Mouse (Mus musculus) layer of hippocampus, adult 8-10 months (tissue): ENCODE results near the gene Pabpc1l. TPM values are rescaled to one million over a fixed set of nuclear protein-coding genes. Genes with fewer than 3 reads are reported as not detected.
"Not testable (repeated sequence)": the region's sequence is repeated elsewhere in the genome, so short reads cannot be mapped to it uniquely, and the experiment has no call there.

Experiments used
- DNase-seq, 2 experiments: peaks; one replicate each; pipeline ENCODE4 v3.0.0; 2022; ENCODE audit warnings: low spot score in 2 of 2
- total RNA-seq, 4 experiments: library from RNA; stranded (reverse); gene quantifications; 2 replicates each; pipeline ENCODE4 v1.2.4; 2022

Pabpc1l gene
- total RNA-seq, 4 experiments from 2014 or later: 0.45 to 1.5 (median 0.87) TPM

DNA sequence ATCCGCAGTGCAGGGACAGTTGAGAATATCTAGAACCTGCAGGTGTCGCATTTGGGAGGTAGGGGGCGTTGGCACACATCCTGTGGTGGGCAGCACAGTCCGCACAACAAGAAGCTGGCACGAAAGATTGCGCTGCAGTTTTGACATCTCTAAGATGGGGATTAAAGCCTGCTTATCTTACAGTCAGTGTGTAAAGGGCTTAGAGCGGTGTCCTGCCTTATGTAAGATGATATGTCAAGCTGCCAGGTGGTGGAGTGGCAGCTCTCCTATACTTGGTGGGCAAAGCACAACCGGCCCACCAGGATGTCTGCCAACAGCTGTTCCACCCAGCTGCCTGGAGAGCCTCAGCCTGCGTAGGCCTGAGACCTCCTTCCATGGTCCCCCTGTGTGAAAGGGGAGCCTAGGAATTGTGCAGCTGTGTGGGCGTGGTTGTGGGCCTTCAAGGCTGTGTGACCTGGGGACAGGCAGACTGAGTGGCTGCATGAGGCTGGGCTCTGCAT is 11.3 kb downstream of the Pabpc1l start:
- no peak for DNase-seq

DNA sequence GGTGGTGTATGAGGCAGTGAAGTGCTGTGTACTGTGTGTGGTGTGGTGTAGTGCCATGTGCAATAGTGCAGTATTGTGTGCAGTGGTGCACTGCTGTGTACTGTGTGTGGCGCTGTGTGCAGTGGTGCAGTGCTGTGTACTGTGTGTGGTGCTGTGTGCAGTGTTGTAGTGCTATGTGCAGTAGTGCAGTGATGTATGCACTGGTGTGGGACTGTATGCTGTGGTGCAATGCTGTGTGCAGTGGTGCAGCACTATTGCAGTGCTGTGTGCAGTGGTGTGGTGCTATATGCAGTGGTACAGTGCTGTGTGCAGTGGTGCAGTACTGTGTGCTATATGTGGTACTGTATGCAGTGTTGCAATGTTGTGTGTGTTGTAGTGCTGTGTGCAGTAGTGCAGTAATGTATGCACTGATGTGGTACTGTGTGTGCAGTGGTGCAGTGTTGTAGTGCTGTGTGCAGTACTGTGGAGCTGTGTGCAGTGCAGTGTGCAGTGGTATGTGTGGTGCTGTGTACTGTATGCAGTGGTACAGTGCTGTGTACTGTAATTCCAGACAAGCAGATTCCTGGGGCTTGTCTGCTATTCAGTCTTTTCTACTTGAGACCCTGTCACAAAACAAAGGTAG is 13.3 kb downstream of the Pabpc1l start:
- no peak for DNase-seq

DNA sequence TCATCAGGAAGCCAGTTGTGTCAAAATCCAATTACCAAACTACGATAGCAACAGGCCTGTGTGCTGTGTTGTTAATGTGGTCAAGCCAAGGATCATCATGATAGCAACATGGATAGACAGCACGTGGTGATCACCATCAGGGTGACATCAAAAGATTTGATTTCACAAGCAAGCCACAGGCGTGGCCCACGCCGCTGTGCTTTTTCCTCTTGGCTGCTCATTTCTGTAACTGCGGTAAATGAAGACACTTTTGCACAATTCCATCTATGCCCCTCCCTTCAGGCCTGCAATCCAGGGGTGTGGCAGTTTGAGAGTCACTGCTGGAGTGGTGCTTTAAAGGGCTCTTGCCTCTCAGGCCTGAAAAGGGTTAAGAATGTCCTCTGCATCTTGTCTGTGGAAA is 15.7 kb downstream of the Pabpc1l start:
- DNase-seq: no peak

DNA sequence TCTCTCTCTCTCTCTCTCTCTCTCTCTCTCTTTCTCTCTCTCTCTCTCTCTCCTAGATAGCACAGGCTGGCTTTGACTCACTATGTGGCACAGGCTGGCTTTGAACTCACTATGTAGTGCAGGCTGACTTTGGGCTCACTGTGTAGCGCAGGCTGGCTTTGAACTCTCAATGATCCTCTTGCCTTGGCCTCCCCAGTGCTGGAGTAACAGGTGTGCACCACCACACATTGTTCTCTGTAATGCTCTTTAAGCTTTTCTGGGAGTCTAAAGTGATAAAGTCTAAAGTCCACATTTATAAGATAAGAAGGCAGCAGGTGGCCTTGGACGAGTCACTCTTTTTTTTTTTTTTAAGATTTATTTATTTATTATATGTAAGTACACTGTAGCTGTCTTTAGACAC is 16.3 kb downstream of the Pabpc1l start:
- no peak for DNase-seq

DNA sequence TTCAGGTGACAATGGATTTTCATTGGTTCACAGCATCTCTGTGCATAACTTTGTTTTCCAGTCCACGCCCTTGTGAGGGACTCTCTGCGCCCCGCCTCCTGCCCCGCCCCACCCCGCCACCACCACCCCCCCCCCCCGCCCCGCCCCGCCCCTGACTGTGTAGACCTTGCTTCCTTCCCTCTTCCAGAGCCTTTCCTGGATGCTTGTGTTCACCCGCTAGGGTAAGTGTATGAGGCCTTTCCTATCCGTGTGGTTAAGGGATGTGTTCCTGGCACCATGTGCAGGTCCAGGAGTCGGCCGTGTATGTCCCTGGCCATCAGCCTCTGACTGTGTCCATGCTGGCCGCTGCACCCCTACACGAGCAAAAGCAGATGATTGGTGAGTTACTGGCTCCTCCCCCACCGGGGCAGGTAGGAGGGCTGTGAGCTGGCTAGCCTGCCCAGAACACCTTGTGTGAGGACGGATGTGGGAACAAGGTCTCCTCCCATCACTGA is 22.0 kb downstream of the Pabpc1l start:
- DNase-seq: no peak

DNA sequence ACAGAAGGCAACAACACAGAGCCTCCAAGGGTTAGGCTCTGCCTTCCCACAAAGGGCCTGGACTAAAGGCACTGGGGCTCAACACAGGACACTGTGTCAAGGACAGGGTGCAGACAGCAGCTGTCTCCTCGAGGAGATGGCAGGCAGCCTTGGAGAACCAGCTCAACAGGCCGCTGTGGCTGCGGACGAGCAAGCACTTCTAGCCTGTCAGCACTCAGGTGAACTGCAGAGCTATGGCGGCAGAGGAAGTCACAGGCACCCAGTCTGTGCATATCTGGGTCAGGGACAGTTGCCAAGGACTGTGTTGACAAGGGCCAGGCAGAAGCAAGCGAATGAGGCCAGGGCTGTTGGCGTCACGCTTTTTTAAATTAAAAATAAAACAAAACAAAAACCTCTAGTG is 28.5 kb downstream of the Pabpc1l start:
- DNase-seq: no peak

DNA sequence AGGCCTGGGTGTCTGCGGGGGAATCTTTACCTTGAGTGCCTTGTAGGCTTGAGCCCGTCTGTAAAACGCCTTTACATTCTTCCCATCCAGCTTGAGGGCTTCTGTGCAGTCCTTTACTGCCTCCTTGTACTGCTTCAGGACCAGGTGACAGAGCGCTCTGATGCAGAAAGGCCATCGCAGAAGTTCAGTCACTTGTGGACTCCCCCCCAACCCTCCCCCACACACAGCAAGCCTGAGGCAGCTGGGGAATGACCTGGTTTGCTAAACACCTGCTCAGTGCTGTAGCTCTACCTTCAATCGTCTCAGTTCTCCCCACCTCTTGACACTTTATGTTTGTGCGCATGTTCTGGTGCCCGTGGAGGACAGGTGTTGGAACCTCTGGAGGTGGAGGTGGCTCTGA is 29.4 kb downstream of the Pabpc1l start:
- DNase-seq: no peak

DNA sequence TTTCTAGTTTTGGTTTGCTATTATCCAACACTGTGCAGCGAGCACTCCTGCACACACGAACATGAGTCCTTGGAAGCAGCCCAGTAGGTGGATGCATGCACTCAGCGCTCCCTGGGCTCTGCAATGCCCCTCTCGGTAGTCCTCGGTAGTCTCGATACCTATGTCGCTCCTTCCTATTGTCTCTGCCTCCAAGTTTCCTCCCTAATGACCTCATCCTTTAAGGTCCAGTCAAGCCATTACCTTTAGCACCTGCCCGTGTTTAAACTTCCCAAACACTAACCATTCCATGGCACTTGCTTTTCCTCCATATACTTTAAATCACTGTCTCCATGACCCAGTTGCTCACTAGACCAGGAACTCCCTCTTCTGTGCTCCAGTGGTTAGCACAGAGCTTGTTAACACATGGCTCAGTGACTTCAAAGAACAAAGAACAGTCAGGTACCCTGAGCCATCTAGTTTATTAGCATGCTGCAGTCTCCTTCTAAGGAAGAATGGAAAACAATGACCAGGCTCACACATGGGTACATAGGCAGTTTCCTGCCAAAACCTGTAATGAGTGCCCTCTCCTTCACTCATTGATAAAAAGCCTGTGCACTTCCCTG is 34.5 kb downstream of the Pabpc1l start:
- no peak for DNase-seq

DNA sequence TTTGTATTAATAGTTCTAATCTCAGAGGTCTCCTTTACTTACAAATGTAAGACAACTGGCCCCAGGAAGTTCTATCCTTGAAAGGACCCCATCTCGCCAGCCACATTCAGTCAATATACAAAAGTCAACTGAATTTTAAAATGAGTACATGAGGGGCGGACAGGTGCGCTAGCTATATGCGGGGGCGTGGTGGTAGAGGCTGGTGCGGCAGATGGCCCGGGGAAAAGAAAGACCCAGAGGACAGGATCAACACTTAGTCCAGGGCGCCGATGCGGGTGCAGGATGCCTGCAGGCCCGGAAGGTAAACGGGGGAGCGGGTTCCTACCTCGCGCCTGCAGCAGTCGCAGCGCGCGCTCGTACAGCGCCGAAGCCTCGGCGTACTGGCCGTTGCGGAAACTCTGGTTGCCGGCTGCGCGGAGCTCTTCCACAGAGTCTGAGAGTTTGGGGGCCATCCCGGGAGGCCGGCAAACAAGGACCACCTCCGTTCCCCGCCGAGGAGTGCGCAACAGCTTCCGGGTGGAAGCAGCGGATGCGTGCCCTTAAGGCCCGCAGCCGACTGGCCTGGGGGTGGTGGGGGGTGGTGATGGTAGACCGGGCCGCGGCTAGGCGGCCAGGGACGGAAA is 45.0 kb downstream of the Pabpc1l start, which contains the start of gene Stk4:
Stk4 (plus strand) TSS at position 181 of the 623 bp plus-strand sequence.
- DNase-seq: no peak

DNA sequence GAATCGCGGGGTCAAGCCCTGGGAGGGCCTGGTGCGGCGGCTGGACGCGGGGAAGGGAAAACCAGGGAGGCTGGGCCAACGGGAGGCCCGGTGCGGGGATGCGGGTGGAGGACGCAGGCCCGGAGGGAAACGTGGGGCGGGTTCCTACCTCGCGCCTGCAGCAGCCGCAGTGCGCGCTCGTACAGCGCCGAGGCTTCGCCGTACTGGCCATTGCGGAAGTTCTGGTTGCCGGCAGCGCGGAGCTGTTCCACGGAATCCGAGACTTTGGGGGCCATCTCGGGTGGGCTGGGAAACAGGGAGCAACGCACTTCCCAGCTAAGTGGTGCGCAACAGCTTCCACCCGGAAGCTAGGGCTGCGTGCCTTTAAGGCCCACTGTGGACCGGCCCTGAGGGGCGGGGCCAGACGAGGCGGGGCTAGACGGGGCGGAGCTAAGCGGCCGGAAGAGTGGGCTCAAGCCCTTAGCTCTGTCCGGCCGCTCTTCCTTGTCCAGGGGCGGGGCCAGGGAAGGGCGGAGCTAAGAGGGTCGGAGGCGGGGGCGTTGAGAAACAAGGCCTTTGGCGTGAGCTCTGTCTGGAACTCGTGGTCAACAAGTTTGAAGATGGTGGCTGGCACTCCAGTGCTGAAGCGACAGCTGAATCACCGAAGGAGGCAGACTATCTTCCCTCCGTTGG is 45.7 kb downstream of the Pabpc1l start, which contains the start of gene Tomm34:
Tomm34 (minus strand) TSS at position 405 of the 672 bp plus-strand sequence.
- peak; percentile 82 to 83 for DNase-seq

DNA sequence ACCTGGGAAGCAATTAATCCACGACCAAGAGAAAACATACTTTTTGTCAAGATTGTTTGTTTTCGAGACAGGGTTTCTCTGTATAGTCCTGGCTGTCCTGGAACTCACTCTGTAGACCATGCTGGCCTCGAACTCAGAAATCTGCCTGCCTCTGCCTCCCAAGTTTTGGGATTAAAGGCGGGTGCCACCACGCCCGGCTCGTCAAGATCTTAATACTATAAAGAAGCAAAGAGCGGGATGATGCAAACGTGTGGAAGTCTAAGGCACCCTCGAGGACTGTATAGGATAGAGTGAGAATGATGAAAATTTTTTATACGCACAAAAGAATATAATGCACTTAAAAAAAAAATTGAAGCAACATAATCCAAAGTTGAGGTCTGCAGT is 46.2 kb downstream of the Pabpc1l start:
- DNase-seq: not testable (repeated sequence)

DNA sequence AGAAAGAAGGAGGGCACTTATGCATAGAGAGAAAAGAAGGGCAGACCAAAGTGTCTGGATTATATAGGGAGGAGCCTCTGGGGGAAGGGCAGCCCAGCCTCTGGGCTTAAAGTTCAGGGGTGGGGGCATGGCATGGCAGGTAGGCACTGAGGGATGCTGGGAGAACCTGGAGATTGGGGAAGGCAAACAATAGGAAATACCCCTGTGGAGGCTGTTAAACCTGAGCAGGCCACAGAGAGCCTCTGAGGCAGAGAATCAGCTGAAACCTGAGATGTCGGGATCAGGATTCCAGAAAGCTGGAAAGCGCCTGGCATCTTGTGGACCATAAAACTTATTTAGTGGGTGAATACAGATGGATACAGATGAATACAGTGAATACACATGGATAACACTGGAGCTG is 46.9 kb downstream of the Pabpc1l start:
- DNase-seq: no peak

DNA sequence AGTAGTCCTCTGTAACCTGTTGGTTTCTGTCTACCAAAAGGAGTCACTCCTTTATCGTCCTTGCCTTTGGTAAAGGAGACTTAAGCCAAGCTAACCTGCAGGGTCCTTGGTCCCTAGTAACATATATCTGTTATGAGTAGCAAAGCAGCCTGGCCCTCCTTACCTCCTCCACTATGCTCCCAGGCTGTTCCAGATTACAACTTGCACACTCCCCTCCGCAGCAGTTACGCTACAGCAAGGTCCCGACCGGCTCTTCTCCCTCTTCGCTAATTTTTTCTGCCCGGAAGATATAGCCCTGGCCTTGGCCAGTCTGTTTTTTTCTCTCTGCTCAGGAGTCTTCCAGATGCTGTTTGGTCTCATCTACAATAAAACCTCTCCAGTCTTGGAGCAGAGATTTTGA is 47.9 kb downstream of the Pabpc1l start:
- no peak for DNase-seq

DNA sequence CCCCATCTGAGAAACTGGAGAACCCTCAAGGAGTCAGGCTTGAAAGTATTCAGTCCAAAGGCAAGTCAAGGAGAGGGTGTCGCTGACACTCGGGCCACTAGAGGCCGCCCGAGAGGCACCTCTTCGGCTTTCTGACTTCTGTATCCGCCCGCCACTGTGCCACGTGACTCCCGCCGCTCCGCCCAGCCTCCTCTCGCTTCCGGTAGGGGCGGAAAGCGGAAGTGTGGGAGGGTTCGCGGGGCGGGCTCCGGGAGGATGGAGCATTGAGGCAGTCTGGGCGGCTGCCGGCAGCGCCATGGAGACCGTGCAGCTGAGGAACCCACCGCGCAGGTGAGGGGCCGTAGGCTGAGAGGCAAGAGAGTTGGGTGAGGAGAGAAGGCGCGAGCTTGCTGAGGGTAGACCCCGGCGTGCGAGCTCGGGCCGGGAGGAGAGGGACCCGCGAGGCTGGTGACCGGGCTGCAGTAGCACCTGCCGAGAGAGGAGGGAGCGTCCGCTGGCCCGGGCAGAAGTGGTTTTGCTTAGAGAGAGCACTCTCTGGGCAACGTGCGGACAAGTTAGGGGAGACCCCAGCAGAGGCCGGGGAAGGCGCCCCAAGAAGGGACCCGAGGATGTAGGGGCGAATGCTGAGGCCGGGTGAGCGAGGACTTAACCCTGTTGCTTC is 48.8 kb downstream of the Pabpc1l start:
- peak; percentile 94 to 97 for DNase-seq

DNA sequence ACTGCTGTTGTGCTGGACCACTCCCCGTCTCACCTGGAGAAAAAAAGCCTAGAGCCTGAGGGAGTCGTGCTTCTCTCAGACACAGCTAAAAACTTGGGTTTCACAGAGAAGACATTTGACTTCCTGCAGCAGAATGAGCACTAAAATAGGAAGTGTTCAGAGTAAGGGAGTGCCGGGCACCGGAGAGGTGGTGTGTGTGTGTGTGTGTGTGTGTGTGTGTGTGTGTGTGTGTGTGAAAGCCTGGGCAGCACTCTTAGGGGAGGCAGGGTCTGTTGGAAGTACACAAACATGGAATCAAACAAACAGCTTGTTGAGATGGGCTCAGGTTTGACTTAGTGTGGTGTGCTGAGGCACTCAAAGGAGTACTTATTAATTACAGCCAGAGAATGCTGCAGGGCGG is 49.8 kb downstream of the Pabpc1l start:
- no peak for DNase-seq

DNA sequence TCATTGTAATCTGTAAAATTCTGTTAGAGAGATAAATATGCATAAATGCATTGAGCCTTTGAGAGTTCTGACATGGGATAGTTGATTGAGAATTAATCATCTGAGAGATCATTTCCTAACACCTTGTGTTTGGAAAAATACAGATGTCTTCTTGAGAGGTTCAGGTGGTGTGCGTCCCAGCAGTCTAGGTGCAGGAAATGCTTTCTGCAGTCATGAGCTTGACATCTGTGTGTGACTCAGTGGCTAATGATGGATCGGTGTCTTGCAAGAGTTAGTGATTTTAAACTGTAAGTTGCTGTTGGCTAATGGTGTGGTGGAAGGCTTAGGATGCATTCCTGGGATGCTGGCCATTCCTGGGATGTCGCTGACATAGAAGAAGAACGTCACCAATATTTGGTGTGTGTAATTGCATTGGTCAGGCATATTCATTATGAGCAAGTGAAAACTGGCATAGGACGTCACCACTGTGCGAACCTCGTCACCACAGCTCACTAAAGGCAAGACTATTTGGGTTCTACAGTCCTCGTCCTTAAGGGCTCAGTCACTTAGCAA is 51.7 kb downstream of the Pabpc1l start:
- no peak for DNase-seq

DNA sequence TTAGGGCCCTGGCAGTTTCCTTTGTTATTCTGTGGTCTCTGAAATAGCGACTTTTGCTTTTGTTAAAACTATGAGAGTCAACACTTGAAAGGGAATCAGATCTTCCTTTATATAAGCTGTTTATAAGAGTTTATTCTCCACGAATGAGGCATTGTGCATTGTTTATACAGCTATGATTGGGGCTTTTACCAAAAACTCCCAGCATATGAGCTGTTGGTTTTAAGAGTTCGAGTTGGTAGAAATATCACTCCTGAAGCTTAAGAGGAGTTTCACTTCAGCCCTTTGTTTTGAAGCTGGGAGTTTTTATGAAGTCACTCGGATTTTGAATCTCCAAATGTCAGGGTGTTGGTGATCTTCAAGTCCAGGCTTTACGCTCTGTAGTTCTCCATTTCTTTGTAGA is 52.6 kb downstream of the Pabpc1l start:
- DNase-seq: no peak

DNA sequence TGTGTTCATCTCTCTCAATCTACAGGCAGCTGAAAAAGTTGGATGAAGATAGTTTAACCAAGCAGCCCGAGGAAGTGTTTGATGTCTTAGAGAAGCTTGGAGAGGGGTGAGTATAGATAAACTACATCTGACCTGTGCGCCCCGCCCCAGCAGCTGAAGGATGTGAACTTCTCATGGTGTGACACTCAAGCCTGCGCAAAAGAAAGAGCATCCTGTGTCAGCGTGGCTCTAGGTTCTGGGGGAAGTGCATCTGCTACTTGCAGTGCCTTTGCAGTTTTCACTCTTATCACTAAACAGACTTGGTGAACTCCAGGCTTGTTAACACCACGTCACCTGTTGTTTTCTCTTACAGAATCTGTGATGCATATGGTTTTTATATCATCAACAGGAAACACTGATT is 54.2 kb downstream of the Pabpc1l start:
- DNase-seq: no peak

DNA sequence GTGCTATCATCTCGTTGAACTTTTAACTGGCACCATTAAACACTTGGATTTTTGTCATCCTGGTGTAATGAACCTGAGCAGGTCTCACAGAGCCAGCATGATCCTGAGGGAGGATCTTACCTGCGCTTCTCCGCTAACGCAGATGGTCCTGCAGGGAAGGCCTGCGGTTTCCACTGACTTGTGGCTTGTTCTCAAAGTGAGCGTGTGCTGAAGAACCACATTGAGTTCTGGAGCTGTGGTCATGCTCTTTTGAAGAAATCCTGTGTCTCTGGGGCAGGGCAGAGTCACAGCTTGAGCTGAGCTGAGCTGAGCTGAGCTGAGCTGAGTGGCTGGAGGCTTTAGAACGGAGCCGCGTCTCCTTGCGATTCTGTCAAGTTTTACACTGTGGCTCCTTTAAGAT is 56.3 kb downstream of the Pabpc1l start:
- DNase-seq: no peak

DNA sequence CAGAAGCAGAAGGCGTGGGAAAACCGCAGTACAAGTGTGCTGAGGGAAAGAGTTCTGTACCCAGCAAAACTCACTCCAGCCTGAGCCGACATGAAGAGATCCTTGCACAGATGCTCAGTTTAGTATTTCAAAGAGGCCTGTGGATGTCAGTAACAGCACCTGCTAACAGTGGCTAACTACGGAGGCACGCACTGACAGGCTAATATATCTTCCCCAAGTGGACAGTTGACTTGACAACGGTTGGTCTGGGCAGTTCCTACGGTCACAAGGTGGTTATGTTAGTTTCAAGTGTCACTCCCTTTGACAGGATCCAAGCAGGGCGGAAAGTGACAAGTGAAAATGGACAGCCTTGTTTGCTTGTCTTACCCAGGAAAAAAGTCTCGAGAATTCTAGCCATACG is 56.9 kb downstream of the Pabpc1l start:
- no peak for DNase-seq
